Mouse (Mus musculus) limb, embryonic 11.5 days (tissue): Measurements from ENCODE around the gene Rnd1. TPM values are rescaled to one million over a fixed set of nuclear protein-coding genes. Genes with fewer than 3 reads are reported as not detected.

ENCODE experiments used
- ATAC-seq: fragments of 200-750 bp; cut with Nextera tagmentation; 2 replicates; pipeline ENCODE4 v1.8.0; 2017; ENCODE audit warnings: low read depth; ENCODE audit not compliant: insufficient number of reproducible peaks, low FRiP score, low TSS enrichment
- DNase-seq: peaks from one replicate; pipeline ENCODE4 v3.0.0-alpha.2; 2015; ENCODE audit warnings: low spot score
- H3K27ac ChIP-seq: fragments of 300-500 bp; sonication (generic); replicated peaks from 2 replicates; pipeline ENCODE4 v1.5.1; 2014; ENCODE audit warnings: low read depth, mild to moderate bottlenecking, low read length
- H3K27me3 ChIP-seq: fragments of 300-500 bp; sonication (generic); 2 replicates; pipeline ENCODE4 v1.6.1; 2014; ENCODE audit warnings: mild to moderate bottlenecking, low read length, mixed read lengths; ENCODE audit not compliant: control insufficient read depth, insufficient read depth
- H3K36me3 ChIP-seq: fragments of 300-500 bp; sonication (generic); 2 replicates; pipeline ENCODE4 v1.6.1; 2014; ENCODE audit warnings: mild to moderate bottlenecking, low read length, moderate library complexity, mixed read lengths; ENCODE audit not compliant: control insufficient read depth, insufficient read depth
- H3K4me1 ChIP-seq: fragments of 300-500 bp; sonication (generic); 2 replicates; pipeline ENCODE4 v1.6.1; 2014; ENCODE audit warnings: low read length, mixed read lengths; ENCODE audit not compliant: control insufficient read depth, insufficient read depth
- H3K4me2 ChIP-seq: fragments of 300-500 bp; sonication (generic); 2 replicates; pipeline ENCODE4 v1.6.1; 2014; ENCODE audit warnings: low read depth, mild to moderate bottlenecking, moderate library complexity; ENCODE audit not compliant: severe bottlenecking
- H3K4me3 ChIP-seq: fragments of 300-500 bp; sonication (generic); 2 replicates; pipeline ENCODE4 v1.5.1; 2014; ENCODE audit warnings: low read depth, low read length
- H3K9ac ChIP-seq: fragments of 300-500 bp; sonication (generic); 2 replicates; pipeline ENCODE4 v1.6.1; 2014; ENCODE audit warnings: mild to moderate bottlenecking, low read length
- H3K9me3 ChIP-seq: fragments of 300-500 bp; sonication (generic); 2 replicates; pipeline ENCODE4 v1.6.1; 2016; ENCODE audit warnings: low read length; ENCODE audit not compliant: control insufficient read depth
- WGBS: fragments of 180-500 bp; shearing (Covaris S2); extraction: QIAGEN DNeasy Blood & Tissue Kit; methylation state at CpG from one replicate; pipeline ENCODE4 v1.1.7; 2014; 5-methylcytosine and 5-hydroxymethylcytosine counted together
- polyA plus RNA-seq: library from polyadenylated mRNA; unstranded; fragments of >200 nt; fragmentation: Nextera tagmentation; extraction: Ambion mirVana; gene quantifications from 2 replicates; pipeline ENCODE4 v1.2.1, GENCODE M21; 2014

Rnd1 gene
- polyA plus RNA-seq, 1 experiment from 2014 or later: 0.29 TPM

DNA sequence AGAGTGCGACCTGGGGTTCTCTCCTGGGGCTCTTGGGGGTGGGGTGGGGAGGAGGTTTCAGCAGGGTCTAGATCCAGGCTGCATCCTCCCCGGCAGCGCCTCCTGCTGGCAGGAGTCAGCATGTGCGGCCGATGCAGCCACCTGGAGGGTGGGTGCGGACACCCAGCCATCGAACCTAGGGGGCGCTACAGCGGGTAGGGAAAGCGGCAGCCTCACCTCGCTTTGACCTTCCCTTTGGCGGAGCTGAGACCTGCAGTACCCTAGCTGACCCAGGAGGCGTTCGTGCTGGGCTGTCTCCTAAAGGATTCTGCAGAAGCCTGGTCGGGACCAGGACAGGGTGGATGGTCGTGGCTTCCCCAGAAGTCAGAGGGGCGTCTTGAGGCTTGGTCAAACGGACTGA lies 45.8 kb downstream of the Rnd1 start:
- Histone ChIP-seq H3K4me2 (peak overlapping the region; percentile 99), H3K27ac (no peak overlapping the region), H3K27me3 (peaks cover 44% of the 10 kb centered on the region), H3K9me3 (no peaks in the 10 kb centered on the region), H3K4me1 (peaks cover 36% of the 10 kb centered on the region), H3K36me3 (no peaks in the 10 kb centered on the region), H3K9ac (peak overlapping the region; percentile 56), H3K4me3 (peak overlapping the region; percentile 43; the same call in 1 of the 2 replicates)
- 1% methylated on average over 18 of the region's 18 CpGs for WGBS
- ATAC-seq (0 out of 2 replicates have a peak, but pooled peaks have one; percentile 4), DNase-seq (peak; percentile 93)

DNA sequence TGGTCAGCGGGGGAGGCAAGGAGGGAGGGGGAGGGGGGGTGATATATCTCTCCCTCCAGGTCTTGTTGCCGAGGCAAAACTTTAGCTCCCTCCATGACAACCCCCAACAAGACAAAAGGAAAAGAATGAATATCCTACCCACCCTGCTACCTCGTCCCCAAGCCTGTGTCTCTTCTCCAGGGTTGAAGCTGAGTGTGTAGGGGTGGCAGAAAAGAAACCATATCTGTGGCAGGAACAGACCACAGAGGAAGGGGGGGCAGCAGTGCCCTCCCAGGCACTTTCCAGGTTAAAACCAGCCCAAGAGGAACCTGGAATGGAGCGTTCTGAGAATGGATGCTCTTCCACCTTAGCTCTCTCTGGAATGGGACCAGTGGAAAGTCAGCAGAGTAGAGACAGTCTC lies 46.7 kb downstream of the Rnd1 start, which contains the start of gene Cacnb3:
Cacnb3 (plus strand) TSS at position 301 of the 400 bp plus-strand sequence.
- Histone ChIP-seq H3K4me3 (peak within 1 kb of the TSS; percentile 43; the same call in 1 of the 2 replicates), H3K27me3 (peaks cover 40% of the 10 kb centered on the region), H3K36me3 (no peaks in the 10 kb centered on the region), H3K9ac (peak within 1 kb of the TSS; percentile 56; the same call in 1 of the 2 replicates), H3K4me1 (peaks cover 32% of the 10 kb centered on the region), H3K4me2 (peak within 1 kb of the TSS; percentile 99), H3K27ac (no peak within 1 kb of the TSS), H3K9me3 (no peaks in the 10 kb centered on the region)
- ATAC-seq (no peak), DNase-seq (no peak)
- WGBS: 44% methylated on average over 4 of the region's 4 CpGs

GRCm38 (mm10) chr15:98629464-98629863 lies 47.8 kb downstream of the Rnd1 start:
- DNase-seq: no peak
- no peaks in the 10 kb centered on the region for H3K36me3 ChIP-seq
- H3K4me2 ChIP-seq: no peak overlapping the region
- ATAC-seq: no peak
- no peak overlapping the region for H3K27ac ChIP-seq
- H3K4me1 ChIP-seq: peaks cover 29% of the 10 kb centered on the region
- H3K4me3 ChIP-seq: no peak overlapping the region
- 48% methylated on average over 6 of the region's 6 CpGs for WGBS
- no peak overlapping the region; the same call in 1 of the 2 replicates for H3K9ac ChIP-seq
- peaks cover 35% of the 10 kb centered on the region for H3K27me3 ChIP-seq
- H3K9me3 ChIP-seq: no peaks in the 10 kb centered on the region

DNA sequence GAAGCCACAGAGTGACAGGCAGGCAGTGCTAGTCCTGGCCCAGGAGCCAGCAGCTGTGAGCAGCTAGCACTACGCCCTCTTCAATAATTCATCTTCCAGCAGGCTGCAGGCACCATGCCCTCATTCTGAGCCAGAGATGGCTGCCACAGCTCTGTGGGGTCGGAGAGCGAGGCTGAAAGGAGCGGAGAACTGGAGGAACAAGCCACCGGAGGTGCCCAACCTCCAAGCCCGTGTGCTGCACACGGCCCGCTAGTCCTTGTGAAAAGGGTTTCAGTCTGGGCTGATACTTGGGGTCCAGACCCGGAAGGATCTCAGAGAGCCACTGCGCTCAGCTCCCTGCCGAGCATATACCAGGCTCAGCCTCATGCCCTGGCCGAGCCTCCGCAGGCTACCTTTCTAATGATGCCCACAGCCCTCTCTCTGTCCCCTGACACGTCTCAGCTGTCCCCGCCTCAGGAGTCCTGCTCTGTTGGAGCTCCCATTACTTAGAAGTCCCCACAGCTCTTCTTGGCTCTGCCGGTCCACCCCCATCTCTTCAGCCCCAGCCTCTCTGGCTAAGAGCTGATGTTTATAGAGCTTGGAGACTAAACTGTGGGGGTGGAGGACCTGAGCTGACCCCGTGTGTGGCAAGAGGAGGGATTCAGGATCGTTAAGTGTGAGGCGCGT lies 48.5 kb downstream of the Rnd1 start:
- Histone ChIP-seq H3K27ac (no peak overlapping the region), H3K4me3 (no peak overlapping the region), H3K9me3 (no peaks in the 10 kb centered on the region), H3K36me3 (no peaks in the 10 kb centered on the region), H3K27me3 (peaks cover 28% of the 10 kb centered on the region), H3K9ac (peak overlapping the region; percentile 45; the same call in 1 of the 2 replicates), H3K4me2 (peak overlapping the region; percentile 4), H3K4me1 (peaks cover 23% of the 10 kb centered on the region)
- 12% methylated on average over 20 of the region's 20 CpGs for WGBS
- peak; percentile 66 for DNase-seq
- ATAC-seq: 0 out of 2 replicates have a peak, but pooled peaks have one; percentile 7

- H3K4me2 ChIP-seq: no peak overlapping the region
- H3K9ac ChIP-seq: no peak overlapping the region
- H3K27me3 ChIP-seq: peaks cover 16% of the 10 kb centered on the region
- H3K27ac ChIP-seq: no peak overlapping the region
- H3K4me3 ChIP-seq: no peak overlapping the region
- ATAC-seq: no peak
- no peak for DNase-seq
- no peaks in the 10 kb centered on the region for H3K36me3 ChIP-seq
- peaks cover 11% of the 10 kb centered on the region for H3K4me1 ChIP-seq
- 85% methylated on average over 7 of the region's 7 CpGs for WGBS
- H3K9me3 ChIP-seq: no peaks in the 10 kb centered on the region
Observed at GRCm38 (mm10) chr15:98626487-98627212, 50.6 kb downstream of the Rnd1 start.

- no peak for DNase-seq
- H3K27me3 ChIP-seq: peaks cover 11% of the 10 kb centered on the region
- H3K4me2 ChIP-seq: no peak overlapping the region
- no peak overlapping the region for H3K27ac ChIP-seq
- no peaks in the 10 kb centered on the region for H3K9me3 ChIP-seq
- no peak overlapping the region for H3K4me3 ChIP-seq
- peaks cover 11% of the 10 kb centered on the region for H3K4me1 ChIP-seq
- WGBS: 34% methylated on average over 8 of the region's 8 CpGs
- no peak for ATAC-seq
- no peaks in the 10 kb centered on the region for H3K36me3 ChIP-seq
- H3K9ac ChIP-seq: no peak overlapping the region
Observed at GRCm38 (mm10) chr15:98626078-98626477, 51.2 kb downstream of the Rnd1 start.

GRCm38 (mm10) chr15:98623361-98623821 lies 53.9 kb downstream of the Rnd1 start:
- Histone ChIP-seq H3K36me3 (no peaks in the 10 kb centered on the region), H3K27me3 (no peaks in the 10 kb centered on the region), H3K27ac (no peak overlapping the region), H3K9me3 (no peaks in the 10 kb centered on the region), H3K9ac (no peak overlapping the region), H3K4me2 (no peak overlapping the region), H3K4me1 (peaks cover 2% of the 10 kb centered on the region), H3K4me3 (no peak overlapping the region)
- no peak for DNase-seq
- 58% methylated on average over 5 of the region's 5 CpGs for WGBS
- ATAC-seq: no peak

DNA sequence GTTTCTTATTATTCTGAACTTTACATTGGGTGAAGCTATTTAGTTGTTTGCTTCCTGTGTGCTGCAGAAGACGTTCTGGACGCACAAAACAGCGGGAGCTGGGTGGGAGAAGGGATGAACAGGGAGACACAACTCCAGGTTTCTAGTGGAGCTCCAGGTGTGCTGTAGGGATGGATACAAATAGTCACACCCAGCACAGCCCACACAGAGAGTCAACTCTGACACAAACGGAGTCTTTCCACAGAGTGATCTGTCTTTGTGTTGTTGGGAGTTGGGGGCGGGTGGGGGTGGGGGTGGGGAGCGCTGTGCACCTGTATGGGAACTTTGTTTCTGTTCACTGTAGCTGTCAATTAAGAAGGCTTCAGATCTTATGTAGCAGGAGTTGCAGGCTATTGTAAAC lies 54.5 kb downstream of the Rnd1 start:
- 21% methylated on average over 6 of the region's 6 CpGs for WGBS
- H3K4me3 ChIP-seq: no peak overlapping the region
- no peaks in the 10 kb centered on the region for H3K36me3 ChIP-seq
- H3K9me3 ChIP-seq: no peaks in the 10 kb centered on the region
- no peak for DNase-seq
- H3K4me1 ChIP-seq: no peaks in the 10 kb centered on the region; the same call in 1 of the 2 replicates
- ATAC-seq: no peak
- H3K9ac ChIP-seq: no peak overlapping the region
- H3K4me2 ChIP-seq: no peak overlapping the region
- H3K27ac ChIP-seq: no peak overlapping the region
- no peaks in the 10 kb centered on the region for H3K27me3 ChIP-seq
